Mouse (Mus musculus): ENCODE measurements at regions not wholly inside any gene's neighbourhood (a gene's known extent, or its start where the extent isn't known, plus 50 kb on each side); places are given as distances from the start of the nearest gene placed in this dataset.

GRCm38 (mm10) chr2:173356786-173357185 lies 80.5 kb upstream of the Pmepa1 start:
- TF ChIP-seq POLR2A (IDR thresholded peaks at IDR 0.05; ENCODE audit: insufficient read depth, low read depth, low read length) = no peak
- TF ChIP-seq CTCF (IDR thresholded peaks at IDR 0.05) = no peak
- TF ChIP-seq EP300 (IDR thresholded peaks at IDR 0.05; ENCODE audit: insufficient read depth, low read depth, low read length) = no peak
